Mouse (Mus musculus): ENCODE measurements around the gene Ccdc84. TPM values are rescaled to one million over a fixed set of nuclear protein-coding genes. Genes with fewer than 3 reads are reported as not detected.
"Not testable (repeated sequence)": the region's sequence is repeated elsewhere in the genome, so short reads cannot be mapped to it uniquely, and the experiment has no call there.

Gene Ccdc84
- polyA plus RNA-seq (2015; fragmentation: Nextera tagmentation; extraction: Ambion mirVana) = 27.4 and 27.9 TPM in 2 replicates

DNA sequence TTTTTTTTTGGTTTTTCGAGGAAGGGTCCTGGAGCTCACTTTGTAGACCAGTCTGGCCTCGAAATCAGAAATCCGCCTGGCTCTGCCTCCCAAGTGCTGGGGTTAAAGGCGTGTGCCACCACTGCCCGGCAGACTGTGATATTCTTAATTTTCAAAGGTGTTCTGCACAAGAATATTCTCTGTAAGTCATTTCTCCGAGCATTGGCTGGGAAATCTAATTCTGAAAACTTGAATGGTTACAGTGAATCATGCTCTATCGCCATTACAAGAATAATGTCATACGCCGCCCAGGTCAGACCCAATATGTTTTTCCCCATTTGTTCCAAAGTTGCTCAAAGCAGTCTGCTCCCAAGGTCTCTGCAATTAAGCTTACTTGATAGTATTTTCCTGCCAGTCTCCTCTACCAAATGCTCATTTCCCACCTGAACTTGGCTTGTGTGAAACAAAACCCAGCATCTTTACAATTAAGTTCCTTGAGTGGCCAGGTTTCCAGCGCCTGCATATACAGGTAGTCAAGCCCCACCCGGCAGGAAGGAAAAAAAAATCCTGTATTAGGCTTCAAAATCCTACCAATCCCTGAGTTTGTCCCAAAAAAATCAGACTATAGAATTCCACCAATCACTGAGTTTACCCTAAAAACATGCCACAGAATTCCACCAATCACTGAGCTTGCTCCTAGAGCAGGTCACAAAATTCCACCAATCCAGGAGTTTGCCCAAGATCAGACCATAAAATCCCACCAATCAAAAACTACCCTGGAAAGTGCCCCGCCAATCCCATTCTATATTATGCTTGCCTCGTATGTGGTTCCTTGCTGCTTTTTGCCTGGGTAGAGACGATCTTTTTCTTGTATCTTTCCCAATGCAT, at the start of gene Ccdc84:
Gene Ccdc84, minus strand, starts transcription at position 51 of the 867 bp plus-strand sequence.
- Histone ChIP-seq H3K27ac (peak within 1 kb of the TSS; percentile 63), H3K36me3 (0 out of 2 replicates have a peak, but pooled peaks cover 3% of the 10 kb centered on the region), H3K9ac (peak within 1 kb of the TSS; percentile 76), H3K4me1 (peaks cover 5% of the 10 kb centered on the region; the same call in 1 of the 2 replicates), H3K9me3 (no peaks in the 10 kb centered on the region), H3K4me3 (replicated peaks) (peak within 1 kb of the TSS; percentile 79), H3K4me2 (peak within 1 kb of the TSS; percentile 89), H3K27me3 (replicated peaks) (no peaks in the 10 kb centered on the region)
- 73% methylated on average over 14 of the region's 14 CpGs for WGBS
- no peak for ATAC-seq (ENCODE audit: insufficient read depth, low FRiP score, low read depth)

DNA sequence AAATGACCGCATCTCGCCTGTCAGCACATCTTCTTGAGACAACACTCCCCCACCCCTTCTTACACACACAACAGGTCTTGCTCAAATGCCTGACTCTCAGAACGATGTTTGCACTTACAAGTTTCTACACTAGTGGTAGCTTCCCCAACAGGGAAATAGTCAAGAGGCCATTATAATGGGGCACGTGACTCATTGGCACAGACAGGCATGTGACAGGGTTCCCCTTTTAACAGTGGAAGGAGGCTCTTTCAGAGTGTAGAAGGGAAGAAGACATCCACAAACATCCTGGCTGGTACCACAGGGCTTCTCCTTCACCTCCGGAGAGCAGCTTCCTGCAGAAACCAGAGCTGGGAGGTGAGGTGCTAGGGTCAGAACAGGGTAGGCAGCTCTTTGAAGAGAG, 43.6 kb upstream of the Ccdc84 start:
- Histone ChIP-seq H3K27me3 (replicated peaks) (no peaks in the 10 kb centered on the region), H3K4me3 (replicated peaks) (no peak overlapping the region), H3K4me2 (no peak overlapping the region), H3K27ac (no peak overlapping the region), H3K4me1 (peaks cover 7% of the 10 kb centered on the region), H3K9ac (no peak overlapping the region), H3K36me3 (no peaks in the 10 kb centered on the region), H3K9me3 (no peaks in the 10 kb centered on the region)
- no peak for ATAC-seq (ENCODE audit: insufficient read depth, low FRiP score, low read depth)
- WGBS = 71% methylated on average over 5 of the region's 5 CpGs

DNA sequence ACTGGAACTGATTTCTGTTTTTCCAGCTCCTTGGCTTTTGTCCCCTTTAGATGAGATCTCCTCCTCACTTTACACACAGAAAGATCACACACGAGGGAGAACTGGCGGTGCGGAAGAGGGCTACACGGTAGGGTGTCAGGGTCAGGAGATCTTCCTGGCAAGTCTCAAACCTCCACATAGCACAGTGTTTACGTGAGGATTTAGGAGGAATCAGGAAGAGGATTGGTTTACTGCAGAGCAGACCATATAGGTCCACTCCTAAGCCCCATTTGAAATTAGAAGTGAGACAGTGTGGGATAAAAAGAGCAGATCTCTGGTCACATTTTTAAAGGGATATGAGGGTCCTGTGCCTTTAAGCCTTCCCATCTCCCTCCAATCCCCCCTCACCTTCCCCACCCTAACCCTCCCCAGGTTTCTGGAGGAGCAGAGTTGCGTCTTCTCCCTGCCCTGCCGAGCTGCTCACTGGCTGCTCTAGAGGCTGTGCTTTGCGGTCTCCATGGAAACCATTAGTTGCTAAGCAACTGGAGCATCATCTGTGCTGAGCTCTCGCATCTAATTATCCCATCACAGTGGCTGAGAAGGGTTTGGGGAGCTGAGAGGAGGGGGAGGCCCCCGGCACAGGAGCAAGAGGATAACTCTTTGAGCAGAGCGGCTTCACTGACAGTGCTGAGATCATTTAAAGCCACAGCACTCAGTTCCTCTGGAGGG, 38.8 kb upstream of the Ccdc84 start:
- Histone ChIP-seq H3K4me2 (no peak overlapping the region), H3K4me3 (replicated peaks) (no peak overlapping the region), H3K27me3 (replicated peaks) (no peaks in the 10 kb centered on the region), H3K9ac (no peak overlapping the region), H3K4me1 (peaks cover 9% of the 10 kb centered on the region), H3K9me3 (no peaks in the 10 kb centered on the region), H3K36me3 (no peaks in the 10 kb centered on the region), H3K27ac (no peak overlapping the region)
- ATAC-seq (ENCODE audit: insufficient read depth, low FRiP score, low read depth) = peak; percentile 20; the same call in 1 of the 2 replicates
- 12% methylated on average over 11 of the region's 11 CpGs for WGBS

DNA sequence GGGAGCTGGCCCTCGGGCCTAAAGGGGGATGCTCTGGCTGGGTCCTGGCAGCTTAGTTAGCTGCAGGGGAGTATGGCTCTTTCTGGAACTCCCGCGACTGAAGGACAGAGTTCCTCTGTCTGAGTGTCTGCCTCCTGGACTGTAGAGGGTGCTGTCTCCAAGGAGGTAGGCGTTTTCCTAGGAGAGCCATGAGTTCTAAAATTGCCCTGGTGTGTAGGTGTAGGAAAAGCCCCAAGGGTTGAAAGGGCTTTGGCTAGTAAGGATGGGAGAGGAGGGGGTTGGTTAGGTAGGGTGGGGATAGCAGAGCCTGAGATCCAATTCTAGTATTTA, 36.5 kb upstream of the Ccdc84 start, which contains the start of gene Upk2:
Gene Upk2, minus strand, starts transcription at position 86 of the 330 bp plus-strand sequence.
- Histone ChIP-seq H3K4me3 (replicated peaks) (0 out of 2 replicates have a peak within 1 kb of the TSS, but pooled peaks have one; percentile 7), H3K9ac (no peak within 1 kb of the TSS), H3K9me3 (no peaks in the 10 kb centered on the region), H3K27me3 (replicated peaks) (no peaks in the 10 kb centered on the region), H3K27ac (peak within 1 kb of the TSS; percentile 18; the same call in 1 of the 2 replicates), H3K36me3 (no peaks in the 10 kb centered on the region), H3K4me2 (peak within 1 kb of the TSS; percentile 14), H3K4me1 (peaks cover 9% of the 10 kb centered on the region)
- 0 out of 2 replicates have a peak, but pooled peaks have one; percentile 27 for ATAC-seq (ENCODE audit: insufficient read depth, low FRiP score, low read depth)
- 35% methylated on average over 4 of the region's 4 CpGs for WGBS

DNA sequence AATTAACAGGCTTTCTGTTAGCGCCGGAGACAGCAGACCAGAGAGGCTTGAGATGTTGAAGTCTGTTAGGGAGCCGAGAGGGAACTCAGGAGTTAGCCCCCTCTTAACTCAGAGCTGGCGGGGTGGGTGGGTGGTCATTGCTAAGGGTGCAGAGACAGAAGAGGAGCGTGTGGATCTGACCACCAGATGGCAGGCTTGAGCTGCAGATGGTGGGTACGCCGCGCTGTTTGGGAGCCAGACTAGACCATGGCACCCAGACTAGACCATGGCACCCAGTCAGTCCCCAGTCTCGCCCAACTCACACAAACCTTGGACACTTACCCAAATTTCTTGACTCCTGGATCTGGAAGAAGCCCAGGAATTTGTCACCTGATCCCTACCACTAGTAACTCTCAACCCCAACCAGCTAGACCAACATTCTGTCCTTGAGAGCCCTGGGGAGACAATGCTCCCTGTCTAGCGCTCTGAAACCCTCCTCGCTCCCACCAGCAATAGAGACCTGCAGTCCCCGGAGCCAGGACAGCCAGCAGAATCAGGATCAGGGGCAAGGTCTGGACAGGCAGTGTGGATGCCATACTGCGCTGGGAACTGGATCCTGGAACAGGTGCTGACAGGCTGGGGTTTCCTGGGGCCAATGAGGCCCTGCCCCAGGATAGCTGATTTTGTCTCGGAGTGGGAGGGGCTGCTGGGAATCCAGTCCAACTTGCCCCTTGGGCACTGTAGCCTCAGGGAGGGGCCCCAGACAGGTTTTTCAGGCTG, 35.9 kb upstream of the Ccdc84 start:
- no peak overlapping the region for H3K27ac ChIP-seq
- no peaks in the 10 kb centered on the region for H3K9me3 ChIP-seq
- peak overlapping the region; percentile 14 for H3K4me2 ChIP-seq
- H3K9ac ChIP-seq = no peak overlapping the region
- no peaks in the 10 kb centered on the region for H3K36me3 ChIP-seq
- peak; percentile 80 for ATAC-seq (ENCODE audit: insufficient read depth, low FRiP score, low read depth)
- H3K27me3 ChIP-seq (replicated peaks) = no peaks in the 10 kb centered on the region
- 0 out of 2 replicates have a peak overlapping the region, but pooled peaks have one; percentile 7 for H3K4me3 ChIP-seq (replicated peaks)
- H3K4me1 ChIP-seq = peaks cover 9% of the 10 kb centered on the region
- 7% methylated on average over 14 of the region's 14 CpGs for WGBS

DNA sequence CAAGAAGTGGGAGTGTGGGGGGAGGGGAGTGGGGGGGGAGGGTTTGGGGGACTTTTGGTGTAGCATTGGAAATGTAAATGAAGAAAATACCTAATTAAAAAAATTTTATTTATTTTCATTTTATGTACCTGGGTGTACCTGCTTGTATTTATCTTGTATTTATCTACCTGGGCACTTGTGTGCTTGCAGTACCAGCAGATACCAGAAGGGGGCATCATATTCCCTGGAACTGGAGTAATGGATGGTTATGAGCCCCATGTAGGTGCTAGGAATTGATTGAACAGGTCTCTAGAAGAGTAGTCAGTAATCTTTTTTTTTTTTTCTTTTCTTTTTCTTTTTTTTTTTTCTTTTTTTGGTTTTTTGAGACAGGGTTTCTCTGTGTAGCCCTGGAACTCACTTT, 32.0 kb upstream of the Ccdc84 start:
- Histone ChIP-seq H3K4me3 (replicated peaks) (no peak overlapping the region), H3K27ac (no peak overlapping the region), H3K4me2 (no peak overlapping the region), H3K9me3 (no peaks in the 10 kb centered on the region), H3K27me3 (replicated peaks) (no peaks in the 10 kb centered on the region), H3K9ac (no peak overlapping the region), H3K4me1 (no peaks in the 10 kb centered on the region), H3K36me3 (no peaks in the 10 kb centered on the region)
- no peak for ATAC-seq (ENCODE audit: insufficient read depth, low FRiP score, low read depth)

DNA sequence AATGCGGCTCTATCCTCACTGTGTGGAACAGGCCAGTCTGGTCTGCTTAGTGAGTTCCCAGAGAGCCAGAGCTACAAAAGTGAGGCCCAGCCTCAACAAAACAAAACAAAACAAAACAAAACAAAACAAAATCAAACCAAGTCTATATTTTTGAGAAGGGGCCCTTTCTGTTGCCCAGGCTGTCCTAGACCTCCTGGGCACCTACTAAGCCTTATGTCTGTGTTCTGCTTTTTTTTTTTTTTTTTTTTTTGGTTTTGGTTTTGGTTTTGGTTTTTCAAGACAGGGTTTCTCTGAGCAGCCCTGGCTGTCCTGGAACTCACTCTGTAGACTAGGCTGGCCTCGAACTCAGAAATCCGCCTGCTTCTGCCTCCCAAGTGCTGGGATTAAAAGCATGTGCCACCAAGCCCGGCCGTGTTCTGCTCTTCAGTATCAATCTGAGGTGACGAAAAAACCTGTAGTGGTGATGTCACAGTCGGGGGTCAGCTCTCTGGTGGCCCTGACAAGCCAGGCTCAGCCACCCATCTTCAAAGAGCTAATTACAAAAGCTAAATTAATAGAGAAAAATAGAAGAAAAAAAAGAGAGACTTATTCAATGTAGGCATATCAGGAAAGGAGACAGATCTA, 26.1 kb upstream of the Ccdc84 start:
- not testable (repeated sequence) for ATAC-seq (ENCODE audit: insufficient read depth, low FRiP score, low read depth); H3K9ac ChIP-seq; H3K4me1 ChIP-seq; H3K27me3 ChIP-seq (replicated peaks); H3K27ac ChIP-seq; H3K36me3 ChIP-seq; H3K4me3 ChIP-seq (replicated peaks); H3K4me2 ChIP-seq; H3K9me3 ChIP-seq
- WGBS = 84% methylated on average over 7 of the region's 7 CpGs

DNA sequence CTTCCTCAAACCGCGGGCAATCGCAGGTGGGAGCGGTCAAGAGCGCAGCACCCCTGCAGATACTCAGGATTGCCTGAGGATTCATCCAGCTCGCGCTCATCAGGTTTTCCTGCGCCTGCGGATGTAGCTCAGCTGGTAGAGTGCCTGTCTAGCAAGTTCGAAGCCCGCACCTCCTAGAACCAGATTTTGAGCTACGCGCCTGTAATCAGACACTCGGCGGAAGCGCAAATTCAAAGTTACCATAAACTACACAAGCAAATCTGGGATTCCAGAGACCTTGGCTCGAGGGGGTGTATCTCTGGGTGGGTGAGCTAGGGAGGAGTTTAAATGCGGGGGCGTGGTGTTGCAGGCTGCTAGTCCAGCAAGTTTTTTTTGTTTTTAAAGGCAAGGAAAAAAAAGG, 22.6 kb upstream of the Ccdc84 start, which contains the start of gene Foxr1:
Gene Foxr1, minus strand, starts transcription at position 176 of the 400 bp plus-strand sequence.
- no peak within 1 kb of the TSS for H3K4me3 ChIP-seq (replicated peaks)
- H3K9ac ChIP-seq = no peak within 1 kb of the TSS
- ATAC-seq (ENCODE audit: insufficient read depth, low FRiP score, low read depth) = no peak
- 67% methylated on average over 19 of the region's 19 CpGs for WGBS
- no peak within 1 kb of the TSS for H3K4me2 ChIP-seq
- H3K27me3 ChIP-seq (replicated peaks) = no peaks in the 10 kb centered on the region
- H3K27ac ChIP-seq = no peak within 1 kb of the TSS
- no peaks in the 10 kb centered on the region for H3K9me3 ChIP-seq
- no peaks in the 10 kb centered on the region for H3K36me3 ChIP-seq
- H3K4me1 ChIP-seq = no peaks in the 10 kb centered on the region

DNA sequence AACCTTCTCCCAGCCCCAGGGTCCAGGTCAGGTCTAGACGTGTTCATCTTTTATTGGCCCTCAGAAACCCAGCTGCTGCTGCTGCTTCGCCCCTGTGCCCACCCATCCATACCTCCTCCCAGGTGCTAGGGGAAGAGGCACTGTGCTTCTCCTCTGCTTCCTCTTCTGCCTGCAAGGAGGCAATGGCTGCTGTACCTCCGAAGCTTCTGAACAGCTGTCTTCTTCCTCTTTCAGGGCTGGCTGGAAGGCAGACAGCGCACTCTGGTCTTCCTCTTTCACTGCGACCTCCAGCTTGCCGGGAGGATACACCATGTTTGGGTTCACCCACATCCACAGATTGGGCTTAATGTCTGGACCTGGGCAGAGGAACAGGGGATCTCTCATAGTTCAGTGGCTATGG, 17.4 kb upstream of the Ccdc84 start:
- no peaks in the 10 kb centered on the region for H3K9me3 ChIP-seq
- H3K4me3 ChIP-seq (replicated peaks) = no peak overlapping the region
- ATAC-seq (ENCODE audit: insufficient read depth, low FRiP score, low read depth) = no peak
- H3K4me2 ChIP-seq = no peak overlapping the region
- no peaks in the 10 kb centered on the region for H3K4me1 ChIP-seq
- no peak overlapping the region for H3K9ac ChIP-seq
- H3K36me3 ChIP-seq = no peaks in the 10 kb centered on the region
- WGBS = 77% methylated on average over 6 of the region's 6 CpGs
- no peaks in the 10 kb centered on the region for H3K27me3 ChIP-seq (replicated peaks)
- no peak overlapping the region for H3K27ac ChIP-seq

DNA sequence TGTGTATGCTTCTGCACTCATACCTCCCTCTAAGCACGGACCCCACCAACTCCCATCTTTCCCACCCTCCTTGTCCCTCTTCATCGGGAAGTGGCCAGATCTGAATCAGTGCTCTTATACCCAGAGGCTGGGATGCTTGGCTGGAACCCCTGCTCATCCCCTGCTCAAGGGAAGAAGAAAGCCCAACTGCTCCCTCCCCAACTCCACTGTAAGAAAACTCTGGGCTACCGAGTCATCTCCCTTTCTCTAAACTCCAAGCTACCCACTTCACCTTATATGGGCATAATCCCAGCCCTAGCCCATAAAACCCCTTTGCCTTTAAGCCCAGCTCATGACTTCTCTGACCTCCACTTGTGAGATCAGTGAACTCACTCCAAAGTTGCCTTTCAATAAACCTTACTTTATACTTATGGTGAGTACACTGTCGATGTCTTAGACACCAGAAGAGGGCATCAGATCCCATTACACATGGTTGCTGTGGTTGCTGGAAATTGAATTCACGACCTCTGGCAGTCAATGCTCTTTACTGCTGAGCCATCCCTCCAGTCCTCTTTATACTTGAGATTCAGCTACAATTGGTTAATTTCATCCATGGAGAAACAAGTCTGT, 14.3 kb upstream of the Ccdc84 start:
- WGBS = 44% methylated on average over 5 of the region's 5 CpGs
- no peaks in the 10 kb centered on the region for H3K4me1 ChIP-seq
- H3K9me3 ChIP-seq = no peaks in the 10 kb centered on the region
- no peak for ATAC-seq (ENCODE audit: insufficient read depth, low FRiP score, low read depth)
- H3K27ac ChIP-seq = no peak overlapping the region
- H3K9ac ChIP-seq = no peak overlapping the region
- H3K4me2 ChIP-seq = no peak overlapping the region
- no peak overlapping the region for H3K4me3 ChIP-seq (replicated peaks)
- H3K36me3 ChIP-seq = no peaks in the 10 kb centered on the region
- no peaks in the 10 kb centered on the region for H3K27me3 ChIP-seq (replicated peaks)

DNA sequence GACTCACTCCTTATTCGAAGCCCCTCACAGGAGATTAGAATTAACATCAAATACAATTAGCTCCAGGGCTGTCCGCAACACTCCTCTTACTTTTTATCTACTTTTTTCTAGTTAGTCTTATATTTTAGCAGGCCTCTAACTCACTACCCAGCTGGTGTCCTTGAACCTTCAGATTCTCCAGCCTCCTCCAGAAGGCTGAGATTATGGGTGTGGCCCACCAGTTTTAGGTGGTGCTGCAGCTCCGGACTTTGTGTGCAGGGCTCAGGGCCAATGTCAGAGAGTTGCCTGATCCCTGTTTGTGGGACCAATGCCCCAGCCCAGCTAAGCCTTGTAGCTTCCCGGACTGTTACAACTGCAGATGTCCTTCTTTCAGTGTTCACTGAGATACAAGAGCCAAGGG, 5.2 kb upstream of the Ccdc84 start:
- Histone ChIP-seq H3K4me3 (replicated peaks) (no peak overlapping the region), H3K9ac (no peak overlapping the region), H3K4me1 (no peaks in the 10 kb centered on the region), H3K9me3 (no peaks in the 10 kb centered on the region), H3K27ac (no peak overlapping the region), H3K4me2 (no peak overlapping the region), H3K27me3 (replicated peaks) (no peaks in the 10 kb centered on the region), H3K36me3 (no peaks in the 10 kb centered on the region)
- no peak for ATAC-seq (ENCODE audit: insufficient read depth, low FRiP score, low read depth)
- WGBS = 81% methylated on average over 4 of the region's 4 CpGs

Measured in stomach, embryonic 15.5 days (tissue).